Mouse (Mus musculus): ENCODE data around the gene Rtn1.

Gene Rtn1

GRCm38 (mm10) chr12:72227731-72228130 is 181.1 kb downstream of the Rtn1 start:
- DNase-seq, result no peak

GRCm38 (mm10) chr12:72225371-72225770 is 183.5 kb downstream of the Rtn1 start:
- DNase-seq, result no peak

GRCm38 (mm10) chr12:72223557-72224102 is 185.2 kb downstream of the Rtn1 start:
- no peak for DNase-seq

GRCm38 (mm10) chr12:72213554-72213953 is 195.3 kb downstream of the Rtn1 start:
- no peak for DNase-seq

GRCm38 (mm10) chr12:72200828-72201227 is 208.0 kb downstream of the Rtn1 start:
- DNase-seq, result no peak

- DNase-seq, result peak in 1 of 2 experiments; percentile 1
Measured at GRCm38 (mm10) chr12:72197925-72198486, 210.8 kb downstream of the Rtn1 start.

- DNase-seq, result no peak
Measured at GRCm38 (mm10) chr12:72197434-72197833, 211.4 kb downstream of the Rtn1 start.

GRCm38 (mm10) chr12:72184929-72185328 is 223.9 kb downstream of the Rtn1 start, which contains the start of gene Ccdc175:
TSS of gene Ccdc175 (minus strand) at chr12:72185029.
- no peak for DNase-seq

GRCm38 (mm10) chr12:72179561-72179960 is 229.3 kb downstream of the Rtn1 start:
- no peak for DNase-seq

GRCm38 (mm10) chr12:72178322-72178721 is 230.5 kb downstream of the Rtn1 start:
- DNase-seq, result no peak
